Mouse (Mus musculus): ENCODE results near the gene Pde4b. TPM values are rescaled to one million over a fixed set of nuclear protein-coding genes. Genes with fewer than 3 reads are reported as not detected.

Gene Pde4b
- polyA plus RNA-seq, 1 experiment = 11.5 TPM

GRCm38 (mm10) chr4:102420794-102421397, 333.6 kb downstream of the Pde4b start:
- TF ChIP-seq POLR2A (IDR thresholded peaks at IDR 0.05; ENCODE audit: low read depth, low read length) (no peak), CTCF (conservative IDR thresholded peaks at IDR 0.05; ENCODE audit: insufficient read depth, insufficient read length, low read depth, low read length) (no peak)
- DNase-seq = no peak
- no peak overlapping the region for H3K27ac ChIP-seq (ENCODE audit: insufficient read depth, low read depth, low read length)
- 46% methylated on average over 11 of the region's 11 CpGs for WGBS
- no peaks in the 10 kb centered on the region for H3K4me1 ChIP-seq (ENCODE audit: control insufficient read depth, insufficient read depth, low read length)
- no peaks in the 10 kb centered on the region for H3K27me3 ChIP-seq (replicated peaks; ENCODE audit: control insufficient read depth, insufficient read depth, low read length)
- H3K4me3 ChIP-seq (ENCODE audit: insufficient read depth, low read depth, low read length) = no peak overlapping the region
- H3K36me3 ChIP-seq (ENCODE audit: control insufficient read depth, insufficient read depth, low read length) = no peaks in the 10 kb centered on the region

GRCm38 (mm10) chr4:102421398-102421859, 334.1 kb downstream of the Pde4b start:
- DNase-seq = no peak
- H3K4me1 ChIP-seq (ENCODE audit: control insufficient read depth, insufficient read depth, low read length) = no peaks in the 10 kb centered on the region
- H3K27me3 ChIP-seq (replicated peaks; ENCODE audit: control insufficient read depth, insufficient read depth, low read length) = no peaks in the 10 kb centered on the region
- WGBS = 58% methylated on average over 18 of the region's 18 CpGs
- no peak overlapping the region for H3K4me3 ChIP-seq (ENCODE audit: insufficient read depth, low read depth, low read length)
- no peak overlapping the region for H3K27ac ChIP-seq (ENCODE audit: insufficient read depth, low read depth, low read length)
- no peak for TF ChIP-seq POLR2A (IDR thresholded peaks at IDR 0.05; ENCODE audit: low read depth, low read length)
- no peak for TF ChIP-seq CTCF (conservative IDR thresholded peaks at IDR 0.05; ENCODE audit: insufficient read depth, insufficient read length, low read depth, low read length)
- H3K36me3 ChIP-seq (ENCODE audit: control insufficient read depth, insufficient read depth, low read length) = no peaks in the 10 kb centered on the region

GRCm38 (mm10) chr4:102424104-102424503, 336.8 kb downstream of the Pde4b start:
- H3K4me1 ChIP-seq (ENCODE audit: control insufficient read depth, insufficient read depth, low read length) = no peaks in the 10 kb centered on the region
- TF ChIP-seq CTCF (conservative IDR thresholded peaks at IDR 0.05; ENCODE audit: insufficient read depth, insufficient read length, low read depth, low read length) (no peak), POLR2A (IDR thresholded peaks at IDR 0.05; ENCODE audit: low read depth, low read length) (no peak)
- H3K27ac ChIP-seq (ENCODE audit: insufficient read depth, low read depth, low read length) = no peak overlapping the region
- 97% methylated on average over 3 of the region's 3 CpGs for WGBS
- no peaks in the 10 kb centered on the region for H3K36me3 ChIP-seq (ENCODE audit: control insufficient read depth, insufficient read depth, low read length)
- H3K27me3 ChIP-seq (replicated peaks; ENCODE audit: control insufficient read depth, insufficient read depth, low read length) = no peaks in the 10 kb centered on the region
- no peak overlapping the region for H3K4me3 ChIP-seq (ENCODE audit: insufficient read depth, low read depth, low read length)
- no peak for DNase-seq

GRCm38 (mm10) chr4:102425422-102425821, 338.1 kb downstream of the Pde4b start:
- no peaks in the 10 kb centered on the region for H3K36me3 ChIP-seq (ENCODE audit: control insufficient read depth, insufficient read depth, low read length)
- no peak for TF ChIP-seq POLR2A (IDR thresholded peaks at IDR 0.05; ENCODE audit: low read depth, low read length)
- TF ChIP-seq CTCF (conservative IDR thresholded peaks at IDR 0.05; ENCODE audit: insufficient read depth, insufficient read length, low read depth, low read length) = no peak
- no peak overlapping the region for H3K27ac ChIP-seq (ENCODE audit: insufficient read depth, low read depth, low read length)
- 73% methylated on average over 3 of the region's 3 CpGs for WGBS
- no peaks in the 10 kb centered on the region for H3K27me3 ChIP-seq (replicated peaks; ENCODE audit: control insufficient read depth, insufficient read depth, low read length)
- DNase-seq = no peak
- H3K4me3 ChIP-seq (ENCODE audit: insufficient read depth, low read depth, low read length) = no peak overlapping the region
- no peaks in the 10 kb centered on the region for H3K4me1 ChIP-seq (ENCODE audit: control insufficient read depth, insufficient read depth, low read length)

- WGBS = 45% methylated on average over 4 of the region's 4 CpGs
- Histone ChIP-seq H3K4me1 (ENCODE audit: control insufficient read depth, insufficient read depth, low read length) (no peaks in the 10 kb centered on the region; the same call in 1 of the 2 replicates), H3K36me3 (ENCODE audit: control insufficient read depth, insufficient read depth, low read length) (no peaks in the 10 kb centered on the region), H3K27me3 (replicated peaks; ENCODE audit: control insufficient read depth, insufficient read depth, low read length) (no peaks in the 10 kb centered on the region), H3K4me3 (ENCODE audit: insufficient read depth, low read depth, low read length) (no peak overlapping the region), H3K27ac (ENCODE audit: insufficient read depth, low read depth, low read length) (no peak overlapping the region)
- no peak for TF ChIP-seq POLR2A (IDR thresholded peaks at IDR 0.05; ENCODE audit: low read depth, low read length)
- no peak for TF ChIP-seq CTCF (conservative IDR thresholded peaks at IDR 0.05; ENCODE audit: insufficient read depth, insufficient read length, low read depth, low read length)
- DNase-seq = no peak
These were observed 342.5 kb downstream of the Pde4b start for GRCm38 (mm10) chr4:102429730-102430341.

GRCm38 (mm10) chr4:102432040-102432782, 344.9 kb downstream of the Pde4b start:
- H3K27ac ChIP-seq (ENCODE audit: insufficient read depth, low read depth, low read length) = no peak overlapping the region
- TF ChIP-seq POLR2A (IDR thresholded peaks at IDR 0.05; ENCODE audit: low read depth, low read length) (no peak), CTCF (conservative IDR thresholded peaks at IDR 0.05; ENCODE audit: insufficient read depth, insufficient read length, low read depth, low read length) (no peak)
- H3K4me1 ChIP-seq (ENCODE audit: control insufficient read depth, insufficient read depth, low read length) = no peaks in the 10 kb centered on the region; the same call in 1 of the 2 replicates
- DNase-seq = peak; percentile 28
- no peaks in the 10 kb centered on the region for H3K27me3 ChIP-seq (replicated peaks; ENCODE audit: control insufficient read depth, insufficient read depth, low read length)
- H3K4me3 ChIP-seq (ENCODE audit: insufficient read depth, low read depth, low read length) = no peak overlapping the region
- 31% methylated on average over 9 of the region's 9 CpGs for WGBS
- H3K36me3 ChIP-seq (ENCODE audit: control insufficient read depth, insufficient read depth, low read length) = no peaks in the 10 kb centered on the region

All from kidney, adult 2 months (tissue).